Mouse (Mus musculus): Measurements from ENCODE around the gene Prune1. TPM values are rescaled to one million over a fixed set of nuclear protein-coding genes. Genes with fewer than 3 reads are reported as not detected.

The Prune1 gene
- polyA plus RNA-seq, 1 experiment from 2014 or later, result 28.2 TPM

- 88% methylated on average over 3 of the region's 3 CpGs for whole genome bisulfite sequencing
- Histone ChIP-seq H3K4me2 (ENCODE audit: low read depth, low read length) (no peak overlapping the region), H3K4me3 (ENCODE audit: low read depth, low read length) (no peak overlapping the region), H3K27ac (replicated peaks; ENCODE audit: low read depth, low read length) (no peak overlapping the region), H3K36me3 (replicated peaks; ENCODE audit: control insufficient read depth, insufficient read depth, low read depth, low read length) (no peaks in the 10 kb centered on the region), H3K9ac (replicated peaks; ENCODE audit: low read length) (no peak overlapping the region), H3K4me1 (ENCODE audit: control insufficient read depth, insufficient read depth, low read length) (peaks cover 2% of the 10 kb centered on the region; the same call in 1 of the 2 replicates), H3K27me3 (ENCODE audit: control insufficient read depth, insufficient read depth, low read length) (no peaks in the 10 kb centered on the region), H3K9me3 (replicated peaks; ENCODE audit: control insufficient read depth, low read length) (no peaks in the 10 kb centered on the region)
- DNase-seq (ENCODE audit: low spot score) (no peak), ATAC-seq (replicated peaks; ENCODE audit: insufficient number of reproducible peaks, low FRiP score, low TSS enrichment, low read depth) (no peak)
Observed at GRCm38 (mm10) chr3:95287541-95287940, 5.7 kb upstream of the Prune1 start.

DNA sequence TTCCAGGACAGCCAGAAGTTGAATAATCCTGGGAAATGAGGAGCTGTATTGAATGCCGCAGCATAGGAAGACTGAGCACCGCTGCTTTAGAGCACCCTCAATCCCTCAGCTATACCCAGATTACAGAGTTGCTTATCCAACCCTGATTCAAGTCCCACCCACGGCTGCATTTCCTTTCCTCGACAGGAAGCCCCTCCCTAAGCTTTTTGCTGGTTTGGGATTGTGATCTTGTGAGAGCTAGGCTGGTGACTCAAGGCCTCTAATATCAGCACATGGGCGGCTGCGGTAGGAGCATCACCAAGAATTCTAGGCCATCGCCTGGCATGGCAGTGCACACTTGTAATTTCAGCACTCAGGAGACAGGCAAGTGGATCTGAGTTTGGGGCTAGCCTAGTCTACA is 4.6 kb upstream of the Prune1 start:
- ATAC-seq (replicated peaks; ENCODE audit: insufficient number of reproducible peaks, low FRiP score, low TSS enrichment, low read depth), result no peak
- peaks cover 2% of the 10 kb centered on the region; the same call in 1 of the 2 replicates for H3K4me1 ChIP-seq (ENCODE audit: control insufficient read depth, insufficient read depth, low read length)
- 87% methylated on average over 7 of the region's 7 CpGs for WGBS
- H3K4me2 ChIP-seq (ENCODE audit: low read depth, low read length), result no peak overlapping the region
- H3K9me3 ChIP-seq (replicated peaks; ENCODE audit: control insufficient read depth, low read length), result no peaks in the 10 kb centered on the region
- no peak for DNase-seq (ENCODE audit: low spot score)
- H3K9ac ChIP-seq (replicated peaks; ENCODE audit: low read length), result no peak overlapping the region
- no peak overlapping the region for H3K4me3 ChIP-seq (ENCODE audit: low read depth, low read length)
- no peaks in the 10 kb centered on the region for H3K27me3 ChIP-seq (ENCODE audit: control insufficient read depth, insufficient read depth, low read length)
- no peak overlapping the region for H3K27ac ChIP-seq (replicated peaks; ENCODE audit: low read depth, low read length)
- H3K36me3 ChIP-seq (replicated peaks; ENCODE audit: control insufficient read depth, insufficient read depth, low read depth, low read length), result no peaks in the 10 kb centered on the region

DNA sequence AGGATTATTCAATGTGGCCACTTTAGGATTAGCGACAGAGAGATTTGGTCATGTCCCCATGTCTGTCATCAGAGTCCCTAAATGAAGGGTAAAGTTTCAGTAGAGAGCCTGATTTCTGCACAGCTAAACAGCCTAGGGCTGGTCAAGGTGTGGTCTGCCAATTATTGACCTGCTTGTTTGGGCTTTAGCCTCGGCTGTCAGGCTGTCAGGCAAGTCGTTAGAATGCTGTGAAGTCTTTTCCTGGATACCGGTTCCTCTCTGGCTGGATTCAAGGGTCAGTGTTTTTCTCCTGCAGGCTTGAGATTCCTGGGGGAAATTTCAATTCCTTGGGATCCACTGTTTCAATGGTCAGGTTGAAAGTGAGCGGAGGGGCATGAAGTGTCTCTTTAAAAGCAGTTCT is 4.1 kb upstream of the Prune1 start:
- Histone ChIP-seq H3K4me1 (ENCODE audit: control insufficient read depth, insufficient read depth, low read length) (peaks cover 2% of the 10 kb centered on the region; the same call in 1 of the 2 replicates), H3K9ac (replicated peaks; ENCODE audit: low read length) (no peak overlapping the region), H3K27ac (replicated peaks; ENCODE audit: low read depth, low read length) (no peak overlapping the region), H3K36me3 (replicated peaks; ENCODE audit: control insufficient read depth, insufficient read depth, low read depth, low read length) (no peaks in the 10 kb centered on the region), H3K4me3 (ENCODE audit: low read depth, low read length) (no peak overlapping the region), H3K27me3 (ENCODE audit: control insufficient read depth, insufficient read depth, low read length) (no peaks in the 10 kb centered on the region), H3K9me3 (replicated peaks; ENCODE audit: control insufficient read depth, low read length) (no peaks in the 10 kb centered on the region), H3K4me2 (ENCODE audit: low read depth, low read length) (no peak overlapping the region)
- ATAC-seq (replicated peaks; ENCODE audit: insufficient number of reproducible peaks, low FRiP score, low TSS enrichment, low read depth) (no peak), DNase-seq (ENCODE audit: low spot score) (no peak)
- WGBS, result 71% methylated on average over 5 of the region's 5 CpGs

- 91% methylated on average over 5 of the region's 5 CpGs for WGBS
- DNase-seq (ENCODE audit: low spot score), result no peak
- H3K4me2 ChIP-seq (ENCODE audit: low read depth, low read length), result no peak overlapping the region
- H3K4me1 ChIP-seq (ENCODE audit: control insufficient read depth, insufficient read depth, low read length), result peaks cover 2% of the 10 kb centered on the region
- H3K27me3 ChIP-seq (ENCODE audit: control insufficient read depth, insufficient read depth, low read length), result no peaks in the 10 kb centered on the region
- no peak overlapping the region for H3K4me3 ChIP-seq (ENCODE audit: low read depth, low read length)
- no peak overlapping the region for H3K27ac ChIP-seq (replicated peaks; ENCODE audit: low read depth, low read length)
- ATAC-seq (replicated peaks; ENCODE audit: insufficient number of reproducible peaks, low FRiP score, low TSS enrichment, low read depth), result no peak
- H3K36me3 ChIP-seq (replicated peaks; ENCODE audit: control insufficient read depth, insufficient read depth, low read depth, low read length), result no peaks in the 10 kb centered on the region
- no peaks in the 10 kb centered on the region for H3K9me3 ChIP-seq (replicated peaks; ENCODE audit: control insufficient read depth, low read length)
- no peak overlapping the region for H3K9ac ChIP-seq (replicated peaks; ENCODE audit: low read length)
Observed at GRCm38 (mm10) chr3:95285390-95285789, 3.5 kb upstream of the Prune1 start.

GRCm38 (mm10) chr3:95284501-95285281 is 2.8 kb upstream of the Prune1 start:
- Histone ChIP-seq H3K4me1 (ENCODE audit: control insufficient read depth, insufficient read depth, low read length) (peaks cover 2% of the 10 kb centered on the region), H3K4me2 (ENCODE audit: low read depth, low read length) (no peak overlapping the region; the same call in 1 of the 2 replicates), H3K27ac (replicated peaks; ENCODE audit: low read depth, low read length) (no peak overlapping the region), H3K9me3 (replicated peaks; ENCODE audit: control insufficient read depth, low read length) (no peaks in the 10 kb centered on the region), H3K4me3 (ENCODE audit: low read depth, low read length) (0 out of 2 replicates have a peak overlapping the region, but pooled peaks have one; percentile 0), H3K9ac (replicated peaks; ENCODE audit: low read length) (no peak overlapping the region), H3K36me3 (replicated peaks; ENCODE audit: control insufficient read depth, insufficient read depth, low read depth, low read length) (no peaks in the 10 kb centered on the region), H3K27me3 (ENCODE audit: control insufficient read depth, insufficient read depth, low read length) (no peaks in the 10 kb centered on the region)
- no peak for ATAC-seq (replicated peaks; ENCODE audit: insufficient number of reproducible peaks, low FRiP score, low TSS enrichment, low read depth)
- no peak for DNase-seq (ENCODE audit: low spot score)
- WGBS, result 84% methylated on average over 12 of the region's 12 CpGs

- no peaks in the 10 kb centered on the region for H3K9me3 ChIP-seq (replicated peaks; ENCODE audit: control insufficient read depth, low read length)
- H3K36me3 ChIP-seq (replicated peaks; ENCODE audit: control insufficient read depth, insufficient read depth, low read depth, low read length), result no peaks in the 10 kb centered on the region
- ATAC-seq (replicated peaks; ENCODE audit: insufficient number of reproducible peaks, low FRiP score, low TSS enrichment, low read depth) (no peak), DNase-seq (ENCODE audit: low spot score) (no peak)
- peak overlapping the region; percentile 68 for H3K4me3 ChIP-seq (ENCODE audit: low read depth, low read length)
- H3K27me3 ChIP-seq (ENCODE audit: control insufficient read depth, insufficient read depth, low read length), result no peaks in the 10 kb centered on the region
- peak overlapping the region; percentile 87 for H3K4me2 ChIP-seq (ENCODE audit: low read depth, low read length)
- H3K27ac ChIP-seq (replicated peaks; ENCODE audit: low read depth, low read length), result no peak overlapping the region
- 24% methylated on average over 1 of the region's 1 CpGs for WGBS
- H3K4me1 ChIP-seq (ENCODE audit: control insufficient read depth, insufficient read depth, low read length), result peaks cover 2% of the 10 kb centered on the region
- H3K9ac ChIP-seq (replicated peaks; ENCODE audit: low read length), result peak overlapping the region; percentile 84
Observed at GRCm38 (mm10) chr3:95284062-95284461, 2.2 kb upstream of the Prune1 start.

- no peaks in the 10 kb centered on the region for H3K36me3 ChIP-seq (replicated peaks; ENCODE audit: control insufficient read depth, insufficient read depth, low read depth, low read length)
- no peaks in the 10 kb centered on the region for H3K9me3 ChIP-seq (replicated peaks; ENCODE audit: control insufficient read depth, low read length)
- no peaks in the 10 kb centered on the region for H3K27me3 ChIP-seq (ENCODE audit: control insufficient read depth, insufficient read depth, low read length)
- H3K27ac ChIP-seq (replicated peaks; ENCODE audit: low read depth, low read length), result peak overlapping the region; percentile 90
- H3K4me1 ChIP-seq (ENCODE audit: control insufficient read depth, insufficient read depth, low read length), result peaks cover 2% of the 10 kb centered on the region
- H3K4me2 ChIP-seq (ENCODE audit: low read depth, low read length), result peak overlapping the region; percentile 87
- WGBS, result 3% methylated on average over 7 of the region's 7 CpGs
- peak overlapping the region; percentile 68 for H3K4me3 ChIP-seq (ENCODE audit: low read depth, low read length)
- peak overlapping the region; percentile 84 for H3K9ac ChIP-seq (replicated peaks; ENCODE audit: low read length)
- ATAC-seq (replicated peaks; ENCODE audit: insufficient number of reproducible peaks, low FRiP score, low TSS enrichment, low read depth) (no peak), DNase-seq (ENCODE audit: low spot score) (peak; percentile 14)
Observed at GRCm38 (mm10) chr3:95283589-95283941, 1.7 kb upstream of the Prune1 start.

DNA sequence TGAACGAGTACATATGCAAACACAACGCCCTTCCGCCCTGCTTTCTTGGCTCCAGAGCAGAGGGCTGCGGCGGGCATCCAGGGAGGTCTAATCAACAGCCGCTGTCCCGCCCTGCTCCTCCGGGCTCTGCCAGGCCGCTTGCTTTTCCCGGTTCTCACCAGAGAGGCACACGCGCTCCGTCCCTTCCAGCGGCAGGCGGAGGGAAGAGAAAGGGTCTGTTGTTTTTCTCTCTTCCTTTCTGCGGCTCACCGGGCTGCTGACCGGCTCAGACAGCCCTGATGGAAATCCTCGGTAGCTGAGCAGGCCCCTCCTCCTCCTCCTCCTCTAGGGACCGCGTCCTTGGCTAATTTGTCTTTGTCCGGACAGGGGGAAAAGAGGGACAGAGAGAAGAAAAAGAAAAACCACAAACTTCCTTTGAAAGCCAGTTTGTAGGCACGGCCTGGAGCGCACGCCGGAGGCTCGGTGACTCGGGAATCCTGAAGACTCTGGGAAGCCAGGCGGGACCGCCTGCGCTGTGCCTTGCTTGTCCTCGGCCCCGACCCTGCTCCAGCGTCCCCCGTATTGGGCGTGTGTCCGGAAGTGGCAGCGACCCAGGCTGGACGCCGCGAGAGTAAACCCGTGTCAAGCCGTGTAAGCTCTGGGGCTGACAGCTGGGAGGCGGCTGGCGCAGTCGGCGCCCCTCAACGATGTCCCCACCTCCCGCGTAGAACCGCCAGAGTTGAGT is 1.2 kb upstream of the Prune1 start:
- no peaks in the 10 kb centered on the region for H3K27me3 ChIP-seq (ENCODE audit: control insufficient read depth, insufficient read depth, low read length)
- H3K4me2 ChIP-seq (ENCODE audit: low read depth, low read length), result peak overlapping the region; percentile 87
- H3K4me1 ChIP-seq (ENCODE audit: control insufficient read depth, insufficient read depth, low read length), result peaks cover 2% of the 10 kb centered on the region
- DNase-seq (ENCODE audit: low spot score) (peak; percentile 85), ATAC-seq (replicated peaks; ENCODE audit: insufficient number of reproducible peaks, low FRiP score, low TSS enrichment, low read depth) (peak; percentile 64)
- no peaks in the 10 kb centered on the region for H3K36me3 ChIP-seq (replicated peaks; ENCODE audit: control insufficient read depth, insufficient read depth, low read depth, low read length)
- WGBS, result under 1% methylated on average over 50 of the region's 51 CpGs
- H3K9ac ChIP-seq (replicated peaks; ENCODE audit: low read length), result peak overlapping the region; percentile 84
- H3K4me3 ChIP-seq (ENCODE audit: low read depth, low read length), result peak overlapping the region; percentile 68
- peak overlapping the region; percentile 90 for H3K27ac ChIP-seq (replicated peaks; ENCODE audit: low read depth, low read length)
- no peaks in the 10 kb centered on the region for H3K9me3 ChIP-seq (replicated peaks; ENCODE audit: control insufficient read depth, low read length)

All from embryonic facial prominence, embryonic 11.5 days (tissue).